Mouse (Mus musculus): ENCODE measurements at regions not wholly inside any gene's neighbourhood (a gene's known extent, or its start where the extent isn't known, plus 50 kb on each side); places are given as distances from the start of the nearest gene placed in this dataset.

- TF ChIP-seq CTCF (IDR thresholded peaks at IDR 0.05; ENCODE audit: insufficient read depth, low read length) (no peak), POLR2A (IDR thresholded peaks at IDR 0.05; ENCODE audit: borderline replicate concordance, extremely low read depth, low read depth, low read length) (no peak)
Measured at GRCm38 (mm10) chr14:17012931-17013330, 194.0 kb upstream of the Rarb start.
